Comparison of ENCODE assay signal across 9 mouse cellular contexts in the genomic region with DNA sequence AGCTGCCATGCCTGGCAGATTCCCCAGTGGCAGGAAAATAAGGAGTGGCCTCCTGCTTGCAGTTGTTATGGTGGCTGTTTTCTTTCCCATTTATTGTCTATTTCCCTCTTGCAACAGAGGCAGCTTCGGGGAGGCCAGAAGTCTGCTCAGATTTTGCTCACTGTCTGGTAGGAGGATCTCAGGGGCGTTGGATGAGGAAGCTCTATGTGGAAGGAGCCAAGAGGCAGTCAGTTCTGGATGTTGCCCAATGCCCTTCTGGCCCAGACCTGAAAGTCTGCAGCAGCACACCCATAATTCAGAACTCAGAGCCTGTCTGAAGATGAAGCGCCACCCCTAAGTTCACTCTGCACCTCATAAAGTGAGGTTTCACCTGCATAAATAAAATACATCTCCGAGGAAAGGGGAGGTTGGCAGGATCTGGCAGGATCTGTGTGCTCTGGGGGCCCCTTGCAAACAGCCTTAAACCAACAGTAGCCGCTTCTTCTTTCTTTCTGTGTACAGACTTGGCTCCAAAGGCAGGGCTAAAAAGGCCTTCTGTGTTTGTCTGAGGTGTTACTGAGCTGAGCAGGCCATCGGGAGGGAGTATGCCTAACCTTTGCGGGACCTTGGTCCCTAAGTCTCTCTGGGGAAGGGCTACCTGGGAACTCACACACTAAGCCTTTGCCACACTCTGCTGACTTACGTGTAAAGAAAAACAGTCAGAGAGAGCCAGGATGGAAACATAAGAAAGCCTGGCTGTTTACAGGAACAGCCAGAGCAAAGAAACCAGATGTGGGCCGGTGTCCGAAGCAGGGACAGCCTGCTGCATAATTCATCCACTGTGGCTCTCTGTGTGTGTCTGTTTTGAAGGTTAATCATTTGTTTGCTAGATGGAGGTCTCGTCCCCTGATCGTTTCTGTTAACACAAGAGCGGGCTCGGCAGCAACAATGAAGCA.
DNase-seq lines count a peak whose midpoint lies in the region; ATAC-seq lines count a peak whose summit lies in the region.
"Had no signal": no experiment of that assay in that cellular context is flagged by ENCODE, and none has a peak within 500 bp of the region (broad histone marks: within the 10 kb centered on the region; RNA-seq: fewer than 3 reads in every experiment).

No protein-coding gene starts in this region.

- ATAC-seq in midbrain, embryonic 15.5 days (replicated peaks) = no peak
- ATAC-seq in embryonic facial prominence, embryonic 11.5 days (replicated peaks; ENCODE audit: insufficient number of reproducible peaks, low FRiP score, low TSS enrichment, low read depth) = no peak
- no peak for ATAC-seq in intestine, embryonic 16.5 days
- ATAC-seq in erythroblast, adult 5-6 weeks (replicated peaks; ENCODE audit: low FRiP score, poor library complexity, severe bottlenecking) = no peak
- no peak for ATAC-seq in forebrain, embryonic 16.5 days

- no peaks in the 10 kb centered on the region for H3K9me3 ChIP-seq in midbrain, embryonic 10.5 days (replicated peaks)
- no peaks in the 10 kb centered on the region for H3K9me3 ChIP-seq in midbrain, embryonic 15.5 days
- H3K9me3 ChIP-seq in embryonic facial prominence, embryonic 11.5 days (replicated peaks; ENCODE audit: control insufficient read depth, low read length) = no peaks in the 10 kb centered on the region
- no peaks in the 10 kb centered on the region for H3K9me3 ChIP-seq in intestine, embryonic 16.5 days (ENCODE audit: control insufficient read depth, low read length)
- no peaks in the 10 kb centered on the region for H3K9me3 ChIP-seq in forebrain, embryonic 16.5 days (ENCODE audit: control insufficient read depth, low read length)
- H3K9me3 ChIP-seq: heart, embryonic 13.5 days had no signal

- H3K4me3 ChIP-seq in midbrain, embryonic 10.5 days = no peak overlapping the region
- H3K4me3 ChIP-seq in midbrain, embryonic 15.5 days = no peak overlapping the region
- no peak overlapping the region for H3K4me3 ChIP-seq in embryonic facial prominence, embryonic 11.5 days (ENCODE audit: low read depth, low read length)
- no peak overlapping the region for H3K4me3 ChIP-seq in intestine, embryonic 16.5 days (ENCODE audit: low read length)
- H3K4me3 ChIP-seq in forebrain, embryonic 16.5 days (replicated peaks; ENCODE audit: low read length) = no peak overlapping the region
- H3K4me3 ChIP-seq: heart, embryonic 13.5 days had no signal

- H3K9ac ChIP-seq in midbrain, embryonic 15.5 days = no peak overlapping the region
- no peak overlapping the region for H3K9ac ChIP-seq in embryonic facial prominence, embryonic 11.5 days (replicated peaks; ENCODE audit: low read length)
- no peak overlapping the region for H3K9ac ChIP-seq in intestine, embryonic 16.5 days (ENCODE audit: low read depth, low read length)
- no peak overlapping the region for H3K9ac ChIP-seq in forebrain, embryonic 16.5 days (replicated peaks; ENCODE audit: low read depth, low read length)
- H3K9ac ChIP-seq: heart, embryonic 13.5 days had no signal

- no peak overlapping the region for H3K4me2 ChIP-seq in midbrain, embryonic 15.5 days
- H3K4me2 ChIP-seq in embryonic facial prominence, embryonic 11.5 days (ENCODE audit: low read depth, low read length) = no peak overlapping the region
- no peak overlapping the region for H3K4me2 ChIP-seq in intestine, embryonic 16.5 days (ENCODE audit: low read depth, low read length)
- no peak overlapping the region for H3K4me2 ChIP-seq in forebrain, embryonic 16.5 days (ENCODE audit: low read length)
- H3K4me2 ChIP-seq: heart, embryonic 13.5 days had no signal

- H3K4me1 ChIP-seq in midbrain, embryonic 10.5 days = peaks cover 21% of the 10 kb centered on the region
- H3K4me1 ChIP-seq in midbrain, embryonic 15.5 days = peaks cover 10% of the 10 kb centered on the region; the same call in 1 of the 2 replicates
- no peaks in the 10 kb centered on the region for H3K4me1 ChIP-seq in embryonic facial prominence, embryonic 11.5 days (ENCODE audit: control insufficient read depth, insufficient read depth, low read length)
- 0 out of 2 replicates have a peak, but pooled peaks cover 8% of the 10 kb centered on the region for H3K4me1 ChIP-seq in intestine, embryonic 16.5 days (ENCODE audit: control insufficient read depth, insufficient read depth, low read length)
- H3K4me1 ChIP-seq in forebrain, embryonic 16.5 days (replicated peaks; ENCODE audit: control insufficient read depth, insufficient read depth, low read length) = no peaks in the 10 kb centered on the region

- peak overlapping the region; percentile 2; the same call in 1 of the 2 replicates for H3K27ac ChIP-seq in midbrain, embryonic 10.5 days (replicated peaks)
- no peak overlapping the region for H3K27ac ChIP-seq in midbrain, embryonic 15.5 days
- H3K27ac ChIP-seq in embryonic facial prominence, embryonic 11.5 days (replicated peaks; ENCODE audit: low read depth, low read length) = no peak overlapping the region
- H3K27ac ChIP-seq in intestine, embryonic 16.5 days (ENCODE audit: low read length) = peak overlapping the region; percentile 14
- H3K27ac ChIP-seq in forebrain, embryonic 16.5 days (ENCODE audit: low read length) = no peak overlapping the region
- H3K27ac ChIP-seq: heart, embryonic 13.5 days had no signal

- DNase-seq in midbrain, embryonic 10.5 days (ENCODE audit: low spot score) = no peak
- peak; percentile 11 for DNase-seq in embryonic facial prominence, embryonic 11.5 days (ENCODE audit: low spot score)
- peak; percentile 23 to 40 for DNase-seq in lung, postnatal 4 days
- no peak for DNase-seq in thymus, postnatal 10 days (ENCODE audit: low spot score in 2 of 2)

- H3K27me3 ChIP-seq in midbrain, embryonic 10.5 days (ENCODE audit: low read depth, poor library complexity, severe bottlenecking) = no peaks in the 10 kb centered on the region
- H3K27me3 ChIP-seq in midbrain, embryonic 15.5 days (replicated peaks) = no peaks in the 10 kb centered on the region
- H3K27me3 ChIP-seq in embryonic facial prominence, embryonic 11.5 days (ENCODE audit: control insufficient read depth, insufficient read depth, low read length) = no peaks in the 10 kb centered on the region
- no peaks in the 10 kb centered on the region for H3K27me3 ChIP-seq in intestine, embryonic 16.5 days (replicated peaks; ENCODE audit: control insufficient read depth, insufficient read depth, low read length)
- H3K27me3 ChIP-seq in forebrain, embryonic 16.5 days (replicated peaks; ENCODE audit: control insufficient read depth, insufficient read depth, low read length) = no peaks in the 10 kb centered on the region
- H3K27me3 ChIP-seq: heart, embryonic 13.5 days had no signal

- H3K36me3 ChIP-seq in midbrain, embryonic 10.5 days = no peaks in the 10 kb centered on the region
- H3K36me3 ChIP-seq in midbrain, embryonic 15.5 days (replicated peaks) = no peaks in the 10 kb centered on the region
- no peaks in the 10 kb centered on the region for H3K36me3 ChIP-seq in embryonic facial prominence, embryonic 11.5 days (replicated peaks; ENCODE audit: control insufficient read depth, insufficient read depth, low read depth, low read length)
- no peaks in the 10 kb centered on the region for H3K36me3 ChIP-seq in intestine, embryonic 16.5 days (ENCODE audit: control insufficient read depth, insufficient read depth, low read length)
- no peaks in the 10 kb centered on the region for H3K36me3 ChIP-seq in forebrain, embryonic 16.5 days (ENCODE audit: control insufficient read depth, insufficient read depth)
- H3K36me3 ChIP-seq: heart, embryonic 13.5 days had no signal

- 69% methylated on average over 14 of the region's 14 CpGs for WGBS in midbrain, embryonic 10.5 days
- WGBS in midbrain, embryonic 15.5 days = 62% methylated on average over 14 of the region's 14 CpGs
- WGBS in embryonic facial prominence, embryonic 11.5 days = 58% methylated on average over 14 of the region's 14 CpGs
- WGBS in intestine, embryonic 16.5 days = 25% methylated on average over 14 of the region's 14 CpGs
- 67% methylated on average over 14 of the region's 14 CpGs for WGBS in forebrain, embryonic 16.5 days

Comparison
In these comparisons a context has a peak if more than half of its experiments do, and no peak if none do; other contexts are left out.
1. H3K27ac ChIP-seq: peak in midbrain, embryonic 10.5 days (single experiment) and intestine, embryonic 16.5 days (single experiment); none in midbrain, embryonic 15.5 days (single experiment), embryonic facial prominence, embryonic 11.5 days (single experiment) and forebrain, embryonic 16.5 days (single experiment).
2. DNase-seq: peak in embryonic facial prominence, embryonic 11.5 days (single experiment) and lung, postnatal 4 days (2 of 2); none in midbrain, embryonic 10.5 days (single experiment) and thymus, postnatal 10 days (0 of 2).